Mouse (Mus musculus): Measurements from ENCODE around the gene Thsd4. TPM values are rescaled to one million over a fixed set of nuclear protein-coding genes. Genes with fewer than 3 reads are reported as not detected.
A peak's percentile ranks its signal among the peaks of the same experiment; 100 is the strongest.

The Thsd4 gene
- polyA plus RNA-seq, 1 experiment from 2014 or later, result 6.4 TPM

DNA sequence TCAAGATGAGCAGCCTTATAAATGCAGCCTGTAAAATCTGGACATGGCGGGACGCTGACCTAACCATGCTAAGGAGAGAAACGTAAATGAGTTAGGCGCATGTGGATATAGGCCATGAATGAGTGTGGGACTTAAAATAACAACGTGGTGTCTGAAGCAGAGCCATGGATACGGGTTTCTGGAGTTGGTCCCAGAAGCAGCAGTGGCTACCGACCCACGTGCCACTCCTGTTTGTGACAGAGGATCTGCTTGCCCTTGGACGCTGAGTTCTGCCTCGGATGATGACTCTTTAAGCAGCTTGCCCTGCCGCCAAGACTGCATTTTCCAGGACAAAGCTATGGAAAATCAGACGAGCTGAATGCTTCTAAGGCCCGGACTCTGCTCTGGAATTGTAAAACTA is 262.2 kb downstream of the Thsd4 start:
- H3K27ac ChIP-seq, result no peak overlapping the region
- peaks cover 1% of the 10 kb centered on the region; the same call in 1 of the 2 replicates for H3K4me1 ChIP-seq (replicated peaks; ENCODE audit: control insufficient read depth, insufficient read depth, low read length)
- no peak overlapping the region for H3K4me2 ChIP-seq (replicated peaks)
- H3K9me3 ChIP-seq (ENCODE audit: control insufficient read depth, low read length), result no peaks in the 10 kb centered on the region
- no peak for ATAC-seq (ENCODE audit: low FRiP score)
- 75% methylated on average over 13 of the region's 13 CpGs for WGBS
- DNase-seq (ENCODE audit: low spot score), result no peak
- no peaks in the 10 kb centered on the region for H3K36me3 ChIP-seq (replicated peaks; ENCODE audit: control insufficient read depth, insufficient read depth)
- no peak overlapping the region for H3K4me3 ChIP-seq (replicated peaks; ENCODE audit: low read length)
- no peaks in the 10 kb centered on the region for H3K27me3 ChIP-seq (ENCODE audit: control insufficient read depth, insufficient read depth, low read length)
- no peak overlapping the region for H3K9ac ChIP-seq

DNA sequence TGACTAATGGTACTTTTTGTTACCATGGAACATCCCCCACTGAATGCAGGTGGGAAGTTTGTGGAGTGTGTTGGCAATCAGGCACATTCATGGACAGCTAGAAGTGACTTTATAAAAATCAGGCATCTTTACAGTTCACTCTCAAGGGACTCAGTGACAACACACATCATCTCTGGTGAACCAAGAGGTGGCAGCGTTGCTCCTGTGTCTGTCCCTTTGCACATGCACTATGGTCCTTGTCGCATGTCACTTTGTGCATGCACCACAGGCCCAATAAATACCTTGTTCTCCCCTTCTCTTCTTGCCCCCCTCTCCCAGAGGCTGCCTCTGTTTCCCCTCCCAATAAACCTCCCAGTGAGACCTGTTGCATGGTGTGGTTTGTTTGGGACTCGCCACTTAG is 270.1 kb downstream of the Thsd4 start:
- no peak overlapping the region for H3K4me3 ChIP-seq (replicated peaks; ENCODE audit: low read length)
- DNase-seq (ENCODE audit: low spot score) (no peak), ATAC-seq (ENCODE audit: low FRiP score) (no peak)
- H3K9ac ChIP-seq, result no peak overlapping the region
- H3K27me3 ChIP-seq (ENCODE audit: control insufficient read depth, insufficient read depth, low read length), result no peaks in the 10 kb centered on the region
- no peak overlapping the region for H3K27ac ChIP-seq
- H3K36me3 ChIP-seq (replicated peaks; ENCODE audit: control insufficient read depth, insufficient read depth), result no peaks in the 10 kb centered on the region
- no peaks in the 10 kb centered on the region for H3K9me3 ChIP-seq (ENCODE audit: control insufficient read depth, low read length)
- no peaks in the 10 kb centered on the region for H3K4me1 ChIP-seq (replicated peaks; ENCODE audit: control insufficient read depth, insufficient read depth, low read length)
- WGBS, result 67% methylated on average over 3 of the region's 3 CpGs
- H3K4me2 ChIP-seq (replicated peaks), result no peak overlapping the region

DNA sequence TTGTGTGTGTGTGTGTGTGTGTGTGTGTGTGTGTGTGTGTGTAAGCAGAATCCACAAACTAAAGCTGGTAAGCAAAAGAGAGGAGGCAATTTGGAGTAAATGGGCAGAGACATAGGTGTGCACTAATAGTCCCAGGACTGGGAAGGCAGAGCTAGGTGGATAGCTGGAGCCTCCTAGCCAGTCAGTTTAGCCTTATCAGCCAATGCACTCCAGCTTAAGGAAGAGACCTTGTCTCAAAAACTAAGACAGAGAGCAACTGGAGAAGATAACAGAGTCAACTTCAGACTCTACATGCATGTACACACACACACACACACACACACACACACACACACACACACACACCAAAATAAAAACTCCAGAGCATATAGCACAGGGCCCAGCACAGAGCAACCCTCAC is 271.4 kb downstream of the Thsd4 start:
- Histone ChIP-seq H3K27me3 (ENCODE audit: control insufficient read depth, insufficient read depth, low read length) (no peaks in the 10 kb centered on the region), H3K36me3 (replicated peaks; ENCODE audit: control insufficient read depth, insufficient read depth) (no peaks in the 10 kb centered on the region), H3K27ac (no peak overlapping the region), H3K4me3 (replicated peaks; ENCODE audit: low read length) (no peak overlapping the region), H3K4me1 (replicated peaks; ENCODE audit: control insufficient read depth, insufficient read depth, low read length) (no peaks in the 10 kb centered on the region), H3K4me2 (replicated peaks) (no peak overlapping the region), H3K9me3 (ENCODE audit: control insufficient read depth, low read length) (no peaks in the 10 kb centered on the region), H3K9ac (no peak overlapping the region)
- ATAC-seq (ENCODE audit: low FRiP score) (no peak), DNase-seq (ENCODE audit: low spot score) (no peak)

DNA sequence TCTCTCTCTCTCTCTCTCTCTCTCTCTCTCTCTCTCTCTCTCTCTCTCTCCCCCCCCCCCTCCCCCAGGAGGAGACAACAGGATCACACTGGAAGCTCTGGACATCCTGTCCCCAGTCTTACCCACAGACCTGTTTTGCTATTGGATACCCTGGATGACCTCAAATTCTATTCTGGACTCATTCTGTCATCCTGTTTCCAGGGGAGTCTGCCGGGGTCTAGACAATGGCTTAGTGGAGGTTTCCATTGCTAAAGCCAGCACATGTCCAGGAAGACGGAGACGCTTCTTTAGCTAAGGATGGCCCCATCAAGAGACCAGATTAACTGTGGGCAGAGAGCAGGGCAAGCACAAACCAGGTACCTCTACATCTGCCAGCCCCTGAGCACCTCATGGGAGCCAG is 273.8 kb downstream of the Thsd4 start:
- Histone ChIP-seq H3K27me3 (ENCODE audit: control insufficient read depth, insufficient read depth, low read length) (no peaks in the 10 kb centered on the region), H3K4me1 (replicated peaks; ENCODE audit: control insufficient read depth, insufficient read depth, low read length) (no peaks in the 10 kb centered on the region), H3K4me2 (replicated peaks) (no peak overlapping the region), H3K9me3 (ENCODE audit: control insufficient read depth, low read length) (no peaks in the 10 kb centered on the region), H3K36me3 (replicated peaks; ENCODE audit: control insufficient read depth, insufficient read depth) (no peaks in the 10 kb centered on the region), H3K27ac (no peak overlapping the region), H3K4me3 (replicated peaks; ENCODE audit: low read length) (no peak overlapping the region), H3K9ac (no peak overlapping the region)
- DNase-seq (ENCODE audit: low spot score), result no peak
- WGBS, result 83% methylated on average over 3 of the region's 3 CpGs
- no peak for ATAC-seq (ENCODE audit: low FRiP score)

DNA sequence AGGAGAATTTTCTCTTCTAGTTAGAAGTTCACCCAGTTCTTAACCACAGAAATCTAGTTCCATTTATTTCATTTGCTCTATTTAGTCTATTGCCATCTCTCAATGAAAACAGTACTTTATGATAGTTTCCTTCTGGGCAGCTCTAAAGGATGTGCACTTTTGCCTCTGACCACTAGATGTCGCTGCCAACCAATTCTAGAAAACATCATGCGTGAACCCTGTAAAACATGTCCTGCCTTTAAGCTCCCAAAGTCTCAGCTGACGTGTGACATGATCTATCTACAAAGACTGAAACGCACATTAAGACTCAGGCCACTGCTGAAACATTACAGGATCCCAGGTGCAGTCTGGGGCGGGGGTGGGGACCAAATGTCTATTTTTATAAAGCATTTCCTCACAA is 276.9 kb downstream of the Thsd4 start:
- H3K4me1 ChIP-seq (replicated peaks; ENCODE audit: control insufficient read depth, insufficient read depth, low read length), result no peaks in the 10 kb centered on the region
- no peak overlapping the region for H3K4me2 ChIP-seq (replicated peaks)
- H3K27me3 ChIP-seq (ENCODE audit: control insufficient read depth, insufficient read depth, low read length), result no peaks in the 10 kb centered on the region
- 5% methylated on average over 5 of the region's 5 CpGs for WGBS
- DNase-seq (ENCODE audit: low spot score) (peak; percentile 94), ATAC-seq (ENCODE audit: low FRiP score) (peak; percentile 17; the same call in 1 of the 2 replicates)
- H3K4me3 ChIP-seq (replicated peaks; ENCODE audit: low read length), result no peak overlapping the region
- H3K9ac ChIP-seq, result no peak overlapping the region
- H3K9me3 ChIP-seq (ENCODE audit: control insufficient read depth, low read length), result no peaks in the 10 kb centered on the region
- no peaks in the 10 kb centered on the region for H3K36me3 ChIP-seq (replicated peaks; ENCODE audit: control insufficient read depth, insufficient read depth)
- H3K27ac ChIP-seq, result no peak overlapping the region

DNA sequence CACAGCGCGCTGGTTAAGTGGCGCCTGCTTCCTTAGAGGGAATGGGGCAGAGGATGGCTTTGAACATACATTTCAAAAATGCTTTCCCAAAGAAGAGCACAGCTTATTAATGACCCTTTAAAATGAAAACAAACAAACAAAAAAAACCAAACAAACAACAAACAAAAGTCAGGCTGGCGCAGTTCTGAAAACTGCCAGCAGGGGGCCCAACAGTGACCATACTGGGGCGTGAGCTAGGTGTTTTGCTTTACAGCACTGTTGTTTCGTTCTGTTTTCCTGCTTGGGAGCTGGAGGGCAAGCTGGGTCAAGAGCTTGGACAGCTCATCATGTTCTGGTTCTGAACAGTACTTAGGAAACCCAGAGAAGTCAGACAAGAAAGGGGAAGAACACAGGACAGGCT is 278.3 kb downstream of the Thsd4 start:
- H3K4me3 ChIP-seq (replicated peaks; ENCODE audit: low read length), result no peak overlapping the region
- no peaks in the 10 kb centered on the region for H3K4me1 ChIP-seq (replicated peaks; ENCODE audit: control insufficient read depth, insufficient read depth, low read length)
- H3K9me3 ChIP-seq (ENCODE audit: control insufficient read depth, low read length), result no peaks in the 10 kb centered on the region
- no peaks in the 10 kb centered on the region for H3K27me3 ChIP-seq (ENCODE audit: control insufficient read depth, insufficient read depth, low read length)
- 69% methylated on average over 6 of the region's 6 CpGs for WGBS
- no peaks in the 10 kb centered on the region for H3K36me3 ChIP-seq (replicated peaks; ENCODE audit: control insufficient read depth, insufficient read depth)
- no peak for ATAC-seq (ENCODE audit: low FRiP score)
- H3K9ac ChIP-seq, result no peak overlapping the region
- DNase-seq (ENCODE audit: low spot score), result no peak
- H3K4me2 ChIP-seq (replicated peaks), result no peak overlapping the region
- no peak overlapping the region for H3K27ac ChIP-seq

DNA sequence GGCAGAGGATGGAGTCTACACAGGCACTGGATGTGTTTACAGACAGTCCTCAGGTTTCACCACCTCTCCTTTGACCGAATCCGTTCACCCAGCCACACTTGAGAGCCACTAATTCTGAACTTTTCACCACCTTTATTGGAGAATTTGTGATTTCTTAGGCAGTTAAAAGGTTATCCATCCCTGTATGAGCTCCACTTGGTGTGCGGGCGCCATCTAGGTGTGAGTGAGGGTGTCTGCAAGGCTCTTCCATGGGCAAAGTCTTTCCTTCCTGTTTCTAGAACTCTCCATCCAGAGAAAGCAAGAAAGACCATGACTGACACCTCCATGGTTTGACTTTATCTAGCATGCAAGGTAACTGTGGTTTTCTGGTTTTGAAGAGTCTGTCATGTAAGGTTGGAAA is 284.2 kb downstream of the Thsd4 start:
- Histone ChIP-seq H3K4me2 (replicated peaks) (no peak overlapping the region), H3K36me3 (replicated peaks; ENCODE audit: control insufficient read depth, insufficient read depth) (no peaks in the 10 kb centered on the region), H3K9me3 (ENCODE audit: control insufficient read depth, low read length) (no peaks in the 10 kb centered on the region), H3K27me3 (ENCODE audit: control insufficient read depth, insufficient read depth, low read length) (no peaks in the 10 kb centered on the region), H3K27ac (no peak overlapping the region), H3K9ac (no peak overlapping the region), H3K4me3 (replicated peaks; ENCODE audit: low read length) (no peak overlapping the region), H3K4me1 (replicated peaks; ENCODE audit: control insufficient read depth, insufficient read depth, low read length) (no peaks in the 10 kb centered on the region)
- peak; percentile 71 for DNase-seq (ENCODE audit: low spot score)
- no peak for ATAC-seq (ENCODE audit: low FRiP score)
- WGBS, result 53% methylated on average over 4 of the region's 4 CpGs

DNA sequence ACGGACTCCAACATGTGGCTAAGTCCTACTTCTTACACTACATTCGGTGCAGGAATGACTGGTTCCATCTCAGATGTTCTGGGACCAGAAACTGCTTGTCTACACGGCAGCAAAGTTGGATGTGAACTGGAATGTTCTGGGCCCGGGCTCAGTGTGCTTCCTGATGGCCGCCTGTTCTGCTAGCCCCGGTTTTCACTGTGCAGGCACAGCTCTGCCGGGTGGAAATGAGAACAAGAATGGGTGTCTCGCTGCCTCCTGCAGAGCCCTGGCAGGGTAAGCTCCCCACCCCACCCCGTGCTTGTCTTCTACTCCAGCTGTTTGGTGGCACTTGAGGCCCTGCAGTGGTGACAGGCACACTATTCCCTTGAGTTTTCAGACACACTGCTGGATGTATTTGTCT is 285.7 kb downstream of the Thsd4 start:
- WGBS, result 82% methylated on average over 9 of the region's 9 CpGs
- DNase-seq (ENCODE audit: low spot score) (no peak), ATAC-seq (ENCODE audit: low FRiP score) (no peak)
- H3K27ac ChIP-seq, result no peak overlapping the region
- H3K9me3 ChIP-seq (ENCODE audit: control insufficient read depth, low read length), result no peaks in the 10 kb centered on the region
- H3K4me2 ChIP-seq (replicated peaks), result no peak overlapping the region
- H3K27me3 ChIP-seq (ENCODE audit: control insufficient read depth, insufficient read depth, low read length), result no peaks in the 10 kb centered on the region
- no peaks in the 10 kb centered on the region for H3K36me3 ChIP-seq (replicated peaks; ENCODE audit: control insufficient read depth, insufficient read depth)
- H3K4me3 ChIP-seq (replicated peaks; ENCODE audit: low read length), result no peak overlapping the region
- no peak overlapping the region for H3K9ac ChIP-seq
- H3K4me1 ChIP-seq (replicated peaks; ENCODE audit: control insufficient read depth, insufficient read depth, low read length), result peaks cover 11% of the 10 kb centered on the region

DNA sequence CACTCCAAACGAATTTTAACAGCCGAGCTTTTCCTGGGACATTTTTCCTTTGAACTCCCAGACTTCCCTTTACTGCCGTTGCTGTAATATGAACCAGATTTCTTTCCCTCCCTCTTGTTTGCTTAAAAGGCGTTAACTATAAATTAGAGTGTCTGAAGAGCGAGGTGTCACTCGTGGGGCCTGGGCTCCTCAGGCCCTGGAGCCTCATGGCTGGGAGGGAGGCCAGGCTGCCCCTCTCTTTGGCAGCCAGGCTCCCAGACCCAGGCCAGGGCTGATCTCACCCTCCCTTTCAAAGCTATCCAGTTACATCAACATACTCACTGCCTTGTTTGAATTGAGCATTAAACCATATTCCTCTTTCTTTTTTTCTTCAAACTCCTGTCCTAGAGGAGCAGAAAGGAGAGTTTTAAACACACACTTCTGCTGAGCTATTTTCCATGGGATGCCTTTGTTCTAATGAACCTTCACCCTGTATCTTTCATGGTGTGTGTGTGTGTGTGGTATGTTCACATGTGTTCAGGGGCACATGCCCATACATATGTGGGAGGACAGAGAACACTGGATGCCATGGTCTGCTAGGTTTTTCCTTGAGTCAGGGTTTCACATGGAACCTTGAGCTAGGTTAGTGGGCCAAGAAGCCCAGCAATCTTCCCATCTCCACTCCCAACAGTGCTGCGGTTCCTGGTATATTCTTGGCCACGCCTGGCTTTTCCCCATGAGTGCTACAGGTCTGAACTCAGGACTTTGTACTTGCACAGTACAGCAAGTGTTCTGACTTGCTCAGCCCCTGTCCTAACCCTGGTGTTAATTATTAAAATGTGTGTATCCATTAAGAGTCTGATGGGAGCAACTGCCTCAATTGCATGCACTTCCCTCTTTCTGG is 287.4 kb downstream of the Thsd4 start:
- H3K9ac ChIP-seq, result no peak overlapping the region
- peaks cover 11% of the 10 kb centered on the region for H3K4me1 ChIP-seq (replicated peaks; ENCODE audit: control insufficient read depth, insufficient read depth, low read length)
- H3K27me3 ChIP-seq (ENCODE audit: control insufficient read depth, insufficient read depth, low read length), result no peaks in the 10 kb centered on the region
- no peaks in the 10 kb centered on the region for H3K36me3 ChIP-seq (replicated peaks; ENCODE audit: control insufficient read depth, insufficient read depth)
- no peak overlapping the region for H3K4me2 ChIP-seq (replicated peaks)
- no peak overlapping the region for H3K4me3 ChIP-seq (replicated peaks; ENCODE audit: low read length)
- H3K9me3 ChIP-seq (ENCODE audit: control insufficient read depth, low read length), result no peaks in the 10 kb centered on the region
- DNase-seq (ENCODE audit: low spot score) (no peak), ATAC-seq (ENCODE audit: low FRiP score) (no peak)
- H3K27ac ChIP-seq, result no peak overlapping the region
- 59% methylated on average over 8 of the region's 8 CpGs for WGBS

Measured in hindbrain, embryonic 14.5 days (tissue).